Mouse (Mus musculus): ENCODE results near the gene Slc27a2. TPM values are rescaled to one million over a fixed set of nuclear protein-coding genes. Genes with fewer than 3 reads are reported as not detected.
"Not testable (repeated sequence)": the region's sequence is repeated elsewhere in the genome, so short reads cannot be mapped to it uniquely, and the experiment has no call there.

Gene Slc27a2
- polyA plus RNA-seq, 1 experiment, result not detected

DNA sequence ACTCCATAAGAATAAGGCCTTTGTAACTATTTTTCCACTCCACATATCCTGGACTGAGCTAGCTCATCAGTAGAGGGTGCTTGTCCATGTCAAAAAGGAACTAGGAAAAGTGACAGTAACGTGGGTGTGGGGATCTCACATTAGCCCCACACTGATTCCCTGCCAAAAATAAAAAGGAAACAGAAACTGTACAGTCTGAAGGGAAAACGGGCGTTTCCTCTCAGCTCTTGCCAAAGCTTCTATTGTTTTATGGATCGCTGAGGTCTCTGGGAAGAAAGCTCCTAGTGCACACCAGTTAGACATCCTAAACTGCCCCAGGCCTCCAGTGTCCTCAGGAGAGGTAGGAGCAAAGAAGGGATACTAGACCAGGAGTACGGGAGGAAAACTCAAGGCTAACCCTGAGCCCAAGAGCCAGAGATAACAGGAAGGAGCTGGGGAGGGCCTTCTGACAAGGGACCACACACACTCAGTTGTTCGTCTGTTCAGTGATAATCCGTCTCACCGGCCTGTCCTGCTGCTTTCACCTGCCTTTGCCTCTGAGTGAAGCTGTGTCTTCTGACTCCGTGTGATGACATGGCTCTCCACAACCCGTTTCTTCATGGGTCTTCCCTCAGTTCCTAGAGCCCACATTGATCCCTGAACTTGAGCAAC is 55.5 kb downstream of the Slc27a2 start:
- peaks cover 3% of the 10 kb centered on the region; the same call in 1 of the 2 replicates for H3K4me1 ChIP-seq (ENCODE audit: control insufficient read depth)
- no peaks in the 10 kb centered on the region for H3K36me3 ChIP-seq (ENCODE audit: control insufficient read depth)
- H3K27me3 ChIP-seq (ENCODE audit: control insufficient read depth), result no peaks in the 10 kb centered on the region
- no peak overlapping the region for H3K4me3 ChIP-seq (replicated peaks)
- TF ChIP-seq TAL1 (IDR thresholded peaks at IDR 0.05; ENCODE audit: low read length), result no peak
- TF ChIP-seq GATA1 (IDR thresholded peaks at IDR 0.05; ENCODE audit: low read length), result no peak
- H3K9me3 ChIP-seq (ENCODE audit: control insufficient read depth, low read length), result no peaks in the 10 kb centered on the region

DNA sequence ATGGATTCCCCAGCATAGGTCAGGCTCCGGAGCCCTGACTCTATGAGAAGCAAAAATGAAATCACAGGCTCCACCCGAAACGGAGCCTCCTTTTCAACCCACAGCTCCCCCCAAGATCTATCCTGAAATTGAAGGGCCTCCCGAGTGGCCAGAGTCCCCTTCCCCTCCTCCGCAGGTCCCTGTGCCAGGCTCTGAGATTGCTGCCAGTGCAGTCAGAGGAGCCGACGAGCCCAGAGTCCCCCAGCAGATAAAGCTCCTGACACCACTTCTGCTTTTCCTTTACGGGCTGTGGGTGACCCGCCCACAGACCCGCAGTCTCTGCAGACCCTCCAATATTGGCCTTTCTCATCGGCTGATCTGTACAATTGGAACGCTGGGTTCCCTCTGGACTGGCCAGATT is 57.4 kb downstream of the Slc27a2 start:
- H3K9me3 ChIP-seq (ENCODE audit: control insufficient read depth, low read length); H3K27me3 ChIP-seq (ENCODE audit: control insufficient read depth); H3K4me1 ChIP-seq (ENCODE audit: control insufficient read depth); H3K4me3 ChIP-seq (replicated peaks); H3K36me3 ChIP-seq (ENCODE audit: control insufficient read depth): not testable (repeated sequence)

DNA sequence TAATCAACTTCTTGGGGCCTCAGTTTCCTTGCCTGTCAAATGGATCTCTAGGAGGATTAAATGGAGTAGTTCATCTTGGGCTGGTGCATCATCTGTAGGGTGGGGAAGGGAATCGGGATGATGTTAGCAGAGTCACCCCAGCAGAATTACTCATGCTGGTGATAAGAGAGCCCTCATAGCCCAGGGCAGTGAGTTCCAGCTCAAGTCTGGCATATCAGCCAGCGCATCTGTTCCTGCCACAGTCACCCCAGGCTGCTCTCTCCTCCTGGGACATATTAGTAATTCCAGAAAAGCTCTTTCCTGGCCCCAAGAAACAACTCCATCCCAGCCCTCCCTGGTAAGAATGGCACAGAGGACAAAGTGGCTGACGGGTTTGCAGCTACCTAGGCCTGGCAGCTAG is 63.1 kb downstream of the Slc27a2 start:
- TF ChIP-seq GATA1 (IDR thresholded peaks at IDR 0.05; ENCODE audit: low read length) (no peak), TAL1 (IDR thresholded peaks at IDR 0.05; ENCODE audit: low read length) (no peak)

DNA sequence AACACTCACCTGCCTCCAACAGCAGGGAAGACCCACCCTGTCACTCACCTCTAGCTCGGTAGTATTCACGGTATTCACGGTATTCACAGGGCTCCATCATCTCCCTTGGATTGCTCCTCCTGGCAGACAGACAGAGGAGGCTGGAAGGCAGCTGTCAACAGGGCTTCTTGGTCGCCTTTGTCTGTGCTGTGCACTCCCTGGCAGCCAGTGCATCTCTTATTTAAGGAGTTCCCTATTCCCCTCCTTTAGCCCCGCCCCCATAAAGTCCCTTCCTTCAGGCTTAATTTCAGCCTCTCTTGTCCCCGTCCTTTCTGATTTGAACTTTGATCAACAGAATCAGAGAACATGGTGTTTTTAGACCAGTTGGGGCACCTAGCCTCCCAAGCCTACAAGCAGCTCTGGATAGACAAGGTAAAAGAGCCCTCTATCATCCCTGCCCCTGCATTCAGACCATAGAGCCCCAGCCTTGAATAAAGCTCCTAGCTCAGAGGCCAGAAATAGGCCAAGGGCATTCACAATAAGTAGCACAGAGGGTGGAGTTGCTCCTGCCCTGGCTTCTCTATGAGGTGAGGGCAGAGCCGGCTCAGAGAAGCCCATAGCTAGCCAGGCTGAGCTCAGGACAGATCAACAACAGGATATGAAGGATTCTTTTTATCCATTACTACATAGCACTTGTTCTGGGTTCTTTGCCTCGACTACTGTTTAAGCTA is 66.4 kb downstream of the Slc27a2 start:
- Histone ChIP-seq H3K4me3 (replicated peaks) (no peak overlapping the region), H3K36me3 (ENCODE audit: control insufficient read depth) (no peaks in the 10 kb centered on the region), H3K27me3 (ENCODE audit: control insufficient read depth) (no peaks in the 10 kb centered on the region), H3K4me1 (ENCODE audit: control insufficient read depth) (peaks cover 7% of the 10 kb centered on the region), H3K9me3 (ENCODE audit: control insufficient read depth, low read length) (no peaks in the 10 kb centered on the region)
- TF ChIP-seq TAL1 (IDR thresholded peaks at IDR 0.05; ENCODE audit: low read length) (no peak), GATA1 (IDR thresholded peaks at IDR 0.05; ENCODE audit: low read length) (no peak)

More for the DNA sequence above, 63.1 kb downstream of the Slc27a2 start:
- H3K36me3 ChIP-seq (ENCODE audit: control insufficient read depth), result no peaks in the 10 kb centered on the region
- H3K4me1 ChIP-seq (ENCODE audit: control insufficient read depth), result peaks cover 7% of the 10 kb centered on the region
- no peak overlapping the region for H3K4me3 ChIP-seq (replicated peaks)
- no peaks in the 10 kb centered on the region for H3K9me3 ChIP-seq (ENCODE audit: control insufficient read depth, low read length)
- no peaks in the 10 kb centered on the region for H3K27me3 ChIP-seq (ENCODE audit: control insufficient read depth)

DNA sequence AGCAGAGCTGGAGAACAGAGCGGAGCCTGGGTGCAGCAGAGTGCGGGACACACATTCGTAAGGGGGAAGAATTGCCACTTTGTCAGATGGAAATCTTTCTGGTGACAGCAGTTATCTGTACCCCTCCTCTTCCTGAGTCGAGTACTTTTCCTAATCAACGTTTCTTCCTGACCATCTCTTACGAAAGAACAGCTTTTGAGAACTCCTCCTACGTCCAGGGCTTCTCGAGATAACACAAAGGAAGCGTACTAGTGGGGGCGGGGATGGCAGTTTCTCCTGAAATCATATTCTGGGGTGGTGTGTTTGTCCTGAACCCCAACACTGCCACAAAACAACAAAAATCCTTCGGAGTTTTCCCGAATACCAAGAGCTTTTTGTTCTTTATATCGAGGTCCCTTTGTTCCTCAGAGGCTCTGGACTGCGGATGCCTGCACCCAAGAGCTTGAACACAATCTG is 67.1 kb downstream of the Slc27a2 start, which contains the start of gene Hdc:
TSS of gene Hdc (minus strand) at position 51 of the 456 bp plus-strand sequence.
- no peak for TF ChIP-seq TAL1 (IDR thresholded peaks at IDR 0.05; ENCODE audit: low read length)
- TF ChIP-seq GATA1 (IDR thresholded peaks at IDR 0.05; ENCODE audit: low read length), result no peak
- Histone ChIP-seq H3K4me3 (replicated peaks) (no peak within 1 kb of the TSS), H3K36me3 (ENCODE audit: control insufficient read depth) (no peaks in the 10 kb centered on the region), H3K9me3 (ENCODE audit: control insufficient read depth, low read length) (no peaks in the 10 kb centered on the region), H3K4me1 (ENCODE audit: control insufficient read depth) (peaks cover 7% of the 10 kb centered on the region), H3K27me3 (ENCODE audit: control insufficient read depth) (no peaks in the 10 kb centered on the region)

DNA sequence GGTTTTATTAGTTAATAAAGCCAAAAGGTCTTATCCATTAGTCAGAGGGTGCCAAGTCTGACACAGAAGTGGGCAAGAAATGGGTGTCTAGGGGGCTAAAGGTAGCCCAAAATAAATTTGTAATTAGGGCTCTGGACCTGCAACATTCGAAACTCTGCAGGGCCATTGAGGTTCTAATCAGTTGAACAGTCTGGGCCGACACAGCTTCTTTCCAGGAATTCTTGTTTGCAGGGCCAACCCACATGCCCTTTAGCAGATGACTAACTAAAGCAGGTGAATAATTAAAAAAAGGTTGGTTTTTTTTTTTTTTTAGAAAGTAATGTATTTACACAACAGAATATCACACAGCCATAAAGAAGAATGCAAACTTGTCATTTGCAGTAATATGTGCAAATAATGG is 70.2 kb downstream of the Slc27a2 start:
- TF ChIP-seq GATA1 (IDR thresholded peaks at IDR 0.05; ENCODE audit: low read length), result no peak
- TF ChIP-seq TAL1 (IDR thresholded peaks at IDR 0.05; ENCODE audit: low read length), result no peak
- Histone ChIP-seq H3K4me3 (replicated peaks) (no peak overlapping the region), H3K36me3 (ENCODE audit: control insufficient read depth) (peaks cover 7% of the 10 kb centered on the region), H3K4me1 (ENCODE audit: control insufficient read depth) (peaks cover 6% of the 10 kb centered on the region), H3K27me3 (ENCODE audit: control insufficient read depth) (no peaks in the 10 kb centered on the region), H3K9me3 (ENCODE audit: control insufficient read depth, low read length) (peaks cover 4% of the 10 kb centered on the region)

DNA sequence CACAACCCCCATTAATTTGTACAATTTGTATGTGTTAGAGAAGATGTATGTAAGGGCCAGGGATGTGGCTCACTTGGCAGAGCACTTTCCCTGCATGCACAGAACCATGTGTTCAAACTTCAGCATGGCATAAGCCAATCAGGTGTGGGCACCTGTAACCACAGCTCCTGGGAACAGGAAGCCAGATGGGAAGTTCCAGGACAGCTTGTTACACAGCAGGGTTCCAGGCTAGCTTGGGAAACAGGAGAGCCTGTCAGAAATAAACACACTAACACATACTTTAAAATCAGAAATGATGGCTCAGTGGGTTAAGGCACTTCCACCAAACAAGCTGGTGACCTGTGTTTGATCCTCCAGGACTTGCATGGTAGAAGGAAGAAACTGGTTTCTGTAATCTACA is 70.9 kb downstream of the Slc27a2 start:
- TF ChIP-seq GATA1 (IDR thresholded peaks at IDR 0.05; ENCODE audit: low read length) (no peak), TAL1 (IDR thresholded peaks at IDR 0.05; ENCODE audit: low read length) (no peak)
- H3K4me3 ChIP-seq (replicated peaks), result no peak overlapping the region
- peaks cover 6% of the 10 kb centered on the region for H3K4me1 ChIP-seq (ENCODE audit: control insufficient read depth)
- peaks cover 14% of the 10 kb centered on the region for H3K36me3 ChIP-seq (ENCODE audit: control insufficient read depth)
- H3K9me3 ChIP-seq (ENCODE audit: control insufficient read depth, low read length), result peaks cover 4% of the 10 kb centered on the region
- H3K27me3 ChIP-seq (ENCODE audit: control insufficient read depth), result no peaks in the 10 kb centered on the region

DNA sequence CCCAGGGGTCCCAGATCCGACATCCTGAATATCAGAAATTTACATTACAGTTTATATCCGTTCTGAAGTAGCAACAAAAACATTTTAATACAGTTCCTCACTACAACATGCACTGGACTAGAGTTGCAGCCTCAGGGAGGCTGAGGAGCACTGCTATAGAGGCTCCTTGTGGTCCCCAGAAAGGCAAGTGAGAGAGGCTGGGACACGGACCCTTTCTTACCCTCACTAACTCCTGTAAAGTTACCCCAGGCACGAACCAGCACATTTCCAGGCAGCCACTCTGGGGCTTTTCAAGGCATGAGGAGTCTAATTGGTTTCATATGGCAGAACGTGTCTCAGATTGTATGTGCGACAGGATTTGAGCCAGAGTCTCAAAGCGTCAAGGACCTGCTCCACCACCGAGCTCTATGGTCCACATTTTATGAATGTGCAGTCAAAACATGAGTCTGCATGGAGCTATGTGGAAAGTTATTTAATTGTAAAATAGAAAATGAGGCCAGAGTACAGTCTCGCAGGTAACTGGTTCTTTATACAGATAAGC is 76.3 kb downstream of the Slc27a2 start:
- TF ChIP-seq TAL1 (IDR thresholded peaks at IDR 0.05; ENCODE audit: low read length) (no peak), GATA1 (IDR thresholded peaks at IDR 0.05; ENCODE audit: low read length) (no peak)
- Histone ChIP-seq H3K36me3 (ENCODE audit: control insufficient read depth) (peaks cover 54% of the 10 kb centered on the region), H3K27me3 (ENCODE audit: control insufficient read depth) (no peaks in the 10 kb centered on the region)

DNA sequence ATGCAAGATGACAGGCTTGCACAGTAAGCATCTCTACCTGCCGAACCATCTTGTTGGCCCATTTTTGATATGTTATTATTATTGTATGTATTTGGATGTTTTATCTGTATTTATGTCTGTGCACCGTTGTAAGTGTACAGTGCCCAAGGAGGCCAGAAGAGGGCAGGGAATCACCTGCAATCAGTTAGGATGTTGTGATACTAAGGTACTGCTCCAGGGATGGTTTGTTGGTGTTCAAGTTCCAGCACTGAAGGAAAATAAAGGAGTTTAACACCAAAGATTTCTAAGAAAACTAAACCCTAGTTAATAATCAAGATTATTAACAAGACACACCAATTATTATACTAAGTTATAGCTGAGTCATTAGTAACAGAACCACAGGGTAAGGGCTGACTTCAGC is 81.0 kb downstream of the Slc27a2 start:
- Histone ChIP-seq H3K4me1 (ENCODE audit: control insufficient read depth) (peaks cover 15% of the 10 kb centered on the region), H3K27me3 (ENCODE audit: control insufficient read depth) (no peaks in the 10 kb centered on the region), H3K36me3 (ENCODE audit: control insufficient read depth) (peaks cover 63% of the 10 kb centered on the region), H3K4me3 (replicated peaks) (no peak overlapping the region), H3K9me3 (ENCODE audit: control insufficient read depth, low read length) (no peaks in the 10 kb centered on the region)
- TF ChIP-seq TAL1 (IDR thresholded peaks at IDR 0.05; ENCODE audit: low read length) (no peak), GATA1 (IDR thresholded peaks at IDR 0.05; ENCODE audit: low read length) (no peak)

More for the DNA sequence above, 76.3 kb downstream of the Slc27a2 start:
- H3K9me3 ChIP-seq (ENCODE audit: control insufficient read depth, low read length), result peaks cover 4% of the 10 kb centered on the region
- H3K4me1 ChIP-seq (ENCODE audit: control insufficient read depth), result no peaks in the 10 kb centered on the region
- no peak overlapping the region for H3K4me3 ChIP-seq (replicated peaks)

Measured in erythroblast, embryonic 14.5 days (primary cell).